Mouse (Mus musculus): ENCODE results near the gene Rab22a.

The Rab22a gene

GRCm38 (mm10) chr2:173724382-173724781, 64.8 kb downstream of the Rab22a start:
- DNase-seq, result no peak

- no peak for DNase-seq
These were observed 65.6 kb downstream of the Rab22a start for GRCm38 (mm10) chr2:173724940-173725807.

GRCm38 (mm10) chr2:173725819-173726218, 66.3 kb downstream of the Rab22a start:
- DNase-seq, result no peak

GRCm38 (mm10) chr2:173730444-173730966, 70.9 kb downstream of the Rab22a start:
- no peak for DNase-seq

- no peak for DNase-seq
These were observed 74.9 kb downstream of the Rab22a start for GRCm38 (mm10) chr2:173734426-173734825.

GRCm38 (mm10) chr2:173737222-173737989, 77.8 kb downstream of the Rab22a start, which contains the start of gene Vapb:
Gene Vapb, plus strand, starts transcription at chr2:173737511.
- DNase-seq, result peak; percentile 99 to 100

GRCm38 (mm10) chr2:173738232-173738631, 78.7 kb downstream of the Rab22a start:
- no peak for DNase-seq

GRCm38 (mm10) chr2:173739107-173739506, 79.5 kb downstream of the Rab22a start:
- no peak for DNase-seq

- no peak for DNase-seq
These were observed 82.5 kb downstream of the Rab22a start for GRCm38 (mm10) chr2:173742090-173742489.

GRCm38 (mm10) chr2:173742744-173743143, 83.2 kb downstream of the Rab22a start:
- DNase-seq, result no peak

GRCm38 (mm10) chr2:173744070-173744815, 84.7 kb downstream of the Rab22a start:
- no peak for DNase-seq

GRCm38 (mm10) chr2:173748961-173749659, 89.5 kb downstream of the Rab22a start:
- peak; percentile 15 to 19 for DNase-seq

- no peak for DNase-seq
These were observed 96.0 kb downstream of the Rab22a start for GRCm38 (mm10) chr2:173755433-173756144.

All from cerebellum, postnatal 36 days (tissue).